23 mouse cellular contexts compared by ENCODE assay signal in genomic region chr2:59474336-59474735, GRCm38 (mm10). TPM values are rescaled to one million over a fixed set of nuclear protein-coding genes. Genes with fewer than 3 reads are reported as not detected.
"Had no signal": no experiment of that assay in that cellular context is flagged by ENCODE, and none has a peak within 500 bp of the region (broad histone marks: within the 10 kb centered on the region; RNA-seq: fewer than 3 reads in every experiment).

No protein-coding gene starts in this region.

- H3K4me2 ChIP-seq: limb, embryonic 12.5 days; limb, embryonic 15.5 days; liver, embryonic 12.5 days; liver, embryonic 15.5 days; lung, embryonic 15.5 days; midbrain, embryonic 12.5 days; midbrain, embryonic 15.5 days; neural tube, embryonic 13.5 days had no signal

- DNase-seq: kidney, adult 9 months; kidney, postnatal 14 days; kidney, postnatal 4 days; left cerebral cortex, postnatal 4 days; lung, adult 18-20 months; lung, postnatal 10 days; lung, postnatal 4 days; retina, postnatal 1 day; right cerebral cortex, postnatal 25 days; spleen, adult 18-20 months; thymus, adult 2 months had no signal

- ATAC-seq: liver, embryonic 12.5 days; midbrain, embryonic 15.5 days had no signal

- H3K27ac ChIP-seq: limb, embryonic 12.5 days; limb, embryonic 15.5 days; liver, embryonic 12.5 days; liver, embryonic 15.5 days; lung, embryonic 15.5 days; midbrain, embryonic 12.5 days; midbrain, embryonic 15.5 days; neural tube, embryonic 13.5 days; stomach, postnatal 0 days had no signal

- H3K4me3 ChIP-seq: limb, embryonic 12.5 days; limb, embryonic 15.5 days; liver, embryonic 12.5 days; liver, embryonic 15.5 days; lung, embryonic 15.5 days; midbrain, embryonic 12.5 days; midbrain, embryonic 15.5 days; neural tube, embryonic 13.5 days had no signal

- H3K36me3 ChIP-seq: limb, embryonic 12.5 days; limb, embryonic 15.5 days; liver, embryonic 12.5 days; liver, embryonic 15.5 days; lung, embryonic 15.5 days; midbrain, embryonic 12.5 days; midbrain, embryonic 15.5 days; neural tube, embryonic 13.5 days had no signal

- H3K27me3 ChIP-seq: limb, embryonic 12.5 days; limb, embryonic 15.5 days; liver, embryonic 12.5 days; liver, embryonic 15.5 days; lung, embryonic 15.5 days; midbrain, embryonic 12.5 days; midbrain, embryonic 15.5 days; neural tube, embryonic 13.5 days had no signal

- H3K4me1 ChIP-seq: liver, embryonic 12.5 days; liver, embryonic 15.5 days; midbrain, embryonic 12.5 days; midbrain, embryonic 15.5 days had no signal

- H3K9ac ChIP-seq: limb, embryonic 12.5 days; limb, embryonic 15.5 days; liver, embryonic 12.5 days; liver, embryonic 15.5 days; lung, embryonic 15.5 days; midbrain, embryonic 12.5 days; midbrain, embryonic 15.5 days; neural tube, embryonic 13.5 days had no signal

- H3K9me3 ChIP-seq: limb, embryonic 15.5 days; liver, embryonic 12.5 days; liver, embryonic 15.5 days; lung, embryonic 15.5 days; midbrain, embryonic 12.5 days; midbrain, embryonic 15.5 days had no signal

RNA-seq across cellular contexts. Expression of gene Dapl1, which starts 10.1 kb away (rescaled TPM):
- total RNA-seq: layer of hippocampus, adult 18-20 months; layer of hippocampus, postnatal 14 days; megakaryocyte progenitor cell, adult 5-6 weeks had no signal
- polyA plus RNA-seq: liver, embryonic 12.5 days; liver, embryonic 15.5 days; neural tube, embryonic 13.5 days had no signal
